Mouse (Mus musculus) right cerebral cortex, postnatal 14 days (tissue): Measurements from ENCODE around the gene 5530401A14Rik.
A peak's percentile ranks its signal among the peaks of the same experiment; 100 is the strongest.

ENCODE experiments used
- DNase-seq: peaks from one replicate; pipeline ENCODE4 v3.0.0; 2022

Gene 5530401A14Rik

DNA sequence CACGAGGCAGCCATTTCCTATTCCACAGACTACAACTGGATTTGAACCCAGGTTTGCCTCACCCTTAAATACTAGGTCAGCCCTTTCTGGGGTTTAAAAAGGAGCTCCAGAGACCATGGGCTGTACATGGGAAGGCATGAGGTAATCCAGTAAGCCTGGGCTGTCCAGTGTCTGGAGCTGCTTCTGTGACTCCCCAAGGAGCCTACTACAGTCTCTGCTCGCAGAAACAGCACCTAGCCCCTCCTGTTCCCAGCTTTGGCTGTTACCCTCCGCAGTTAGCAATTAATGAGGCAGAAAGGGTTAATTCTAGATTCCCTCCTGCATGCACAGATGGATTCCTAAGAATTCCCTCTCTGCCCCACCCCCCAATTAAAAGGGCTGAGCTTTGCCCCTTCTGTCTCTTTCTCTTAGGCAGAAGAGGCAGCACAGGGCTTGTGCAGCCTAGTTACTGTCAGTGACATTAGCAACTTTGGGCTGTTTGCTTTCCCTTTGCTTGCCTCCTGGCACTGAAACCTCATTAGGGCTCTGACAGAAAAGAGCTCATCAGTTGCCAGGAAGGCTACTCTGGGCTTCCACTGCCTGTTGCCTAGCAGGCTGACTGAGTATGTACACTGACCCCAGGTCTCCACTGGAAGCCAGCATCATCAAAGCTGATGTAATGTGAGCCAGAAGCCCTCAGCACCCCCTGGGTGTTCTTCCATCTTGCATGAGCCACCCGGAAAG lies at the start of gene 5530401A14Rik:
Gene 5530401A14Rik (plus strand): TSS at position 424 of the 723 bp plus-strand sequence.
- no peak for DNase-seq

DNA sequence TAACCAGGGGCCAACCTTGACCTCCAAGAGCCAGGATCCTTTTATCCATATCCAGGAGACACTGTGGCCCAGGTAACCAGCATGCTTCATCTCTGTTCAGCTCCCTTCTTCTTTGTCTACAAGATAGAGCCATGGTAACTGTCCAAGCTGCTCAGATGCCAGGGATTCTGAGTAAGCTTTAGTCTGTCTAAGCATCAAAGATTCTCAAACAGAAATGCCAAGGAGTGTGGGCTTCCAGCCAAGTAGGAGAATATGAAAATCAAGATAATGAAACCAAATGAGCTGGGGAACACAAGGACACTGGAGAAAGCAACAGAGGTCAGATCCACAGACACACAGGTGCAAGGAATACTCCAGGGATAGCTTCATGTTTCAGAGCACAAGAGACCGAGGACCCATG lies 45.7 kb upstream of the 5530401A14Rik start:
- DNase-seq: peak; percentile 45

DNA sequence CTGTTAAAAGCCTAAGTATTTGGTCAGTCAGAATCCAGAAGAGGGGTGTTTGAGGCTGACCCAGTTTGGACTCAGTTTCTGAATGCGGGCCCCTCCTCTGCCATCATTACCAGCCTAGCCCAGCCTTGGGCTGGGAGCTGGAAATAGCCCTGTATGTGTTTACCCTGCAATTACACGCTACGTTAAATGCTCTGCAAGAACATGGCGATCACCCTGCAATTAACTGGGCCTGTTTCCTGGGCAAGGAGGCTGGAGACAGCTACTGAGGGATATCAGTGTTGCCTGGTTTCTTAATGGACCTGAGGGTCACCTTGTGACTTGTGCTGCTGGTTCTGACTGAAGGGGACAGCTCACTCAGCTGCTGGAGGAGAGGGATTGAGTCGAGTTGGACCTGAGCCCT lies 43.9 kb upstream of the 5530401A14Rik start:
- DNase-seq: no peak

DNA sequence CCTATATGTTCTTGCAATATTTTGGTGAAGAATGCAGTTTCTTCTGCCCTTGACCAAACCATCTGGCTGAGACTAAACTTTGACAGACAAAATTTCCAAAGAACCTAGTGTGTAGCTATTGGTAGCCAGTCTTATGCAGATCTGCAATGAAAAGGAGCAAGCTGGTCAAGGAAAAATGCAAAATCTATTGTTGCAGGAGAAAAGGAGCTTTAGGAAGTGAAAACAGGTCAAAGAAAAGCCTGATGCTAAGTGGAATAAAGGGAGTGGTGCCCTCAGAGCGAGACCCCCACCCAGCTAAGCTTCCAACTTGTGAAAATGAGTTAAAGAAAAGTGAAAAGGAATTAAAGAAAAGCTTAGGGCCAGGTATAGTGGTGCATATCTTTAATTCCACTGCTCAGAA lies 28.1 kb upstream of the 5530401A14Rik start:
- no peak for DNase-seq

DNA sequence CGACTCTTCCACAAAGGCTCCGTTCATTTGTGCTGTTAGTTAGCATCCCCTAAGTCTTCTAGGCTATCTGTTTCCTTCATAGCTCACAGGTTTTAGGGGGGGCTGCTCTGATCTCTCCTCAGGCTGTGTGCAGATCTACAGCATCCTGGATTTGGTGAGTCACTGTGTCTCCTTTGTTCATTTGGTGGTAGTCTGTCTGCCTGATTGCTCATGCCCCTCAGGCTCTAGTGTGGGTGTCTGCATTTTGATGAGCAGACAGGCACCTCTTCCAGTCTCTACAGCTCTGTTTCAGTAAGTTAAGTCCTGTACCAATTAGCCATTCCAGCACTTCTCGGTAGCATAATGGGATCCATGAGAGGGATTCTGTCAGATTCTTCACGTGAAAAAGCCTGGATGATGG lies 22.0 kb upstream of the 5530401A14Rik start:
- DNase-seq: no peak

DNA sequence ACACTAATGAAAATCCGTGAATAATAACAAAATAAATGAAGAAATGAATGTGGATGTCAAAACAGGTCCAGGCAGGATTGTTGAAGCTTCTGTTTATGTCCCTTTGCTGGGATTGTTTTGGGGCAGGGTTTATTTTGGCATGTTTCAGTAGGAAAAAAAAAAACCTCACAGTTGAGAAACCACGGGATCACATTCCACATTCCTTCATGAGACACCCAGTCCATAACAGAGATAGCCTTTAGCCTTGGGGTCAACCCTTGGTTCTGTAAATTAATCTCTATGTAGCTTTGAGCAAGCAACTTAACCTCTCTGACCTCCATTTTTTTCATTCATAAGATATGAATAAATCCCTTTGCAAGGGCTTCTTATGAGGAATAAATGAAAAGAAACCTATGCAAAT lies 19.5 kb upstream of the 5530401A14Rik start:
- DNase-seq: no peak

DNA sequence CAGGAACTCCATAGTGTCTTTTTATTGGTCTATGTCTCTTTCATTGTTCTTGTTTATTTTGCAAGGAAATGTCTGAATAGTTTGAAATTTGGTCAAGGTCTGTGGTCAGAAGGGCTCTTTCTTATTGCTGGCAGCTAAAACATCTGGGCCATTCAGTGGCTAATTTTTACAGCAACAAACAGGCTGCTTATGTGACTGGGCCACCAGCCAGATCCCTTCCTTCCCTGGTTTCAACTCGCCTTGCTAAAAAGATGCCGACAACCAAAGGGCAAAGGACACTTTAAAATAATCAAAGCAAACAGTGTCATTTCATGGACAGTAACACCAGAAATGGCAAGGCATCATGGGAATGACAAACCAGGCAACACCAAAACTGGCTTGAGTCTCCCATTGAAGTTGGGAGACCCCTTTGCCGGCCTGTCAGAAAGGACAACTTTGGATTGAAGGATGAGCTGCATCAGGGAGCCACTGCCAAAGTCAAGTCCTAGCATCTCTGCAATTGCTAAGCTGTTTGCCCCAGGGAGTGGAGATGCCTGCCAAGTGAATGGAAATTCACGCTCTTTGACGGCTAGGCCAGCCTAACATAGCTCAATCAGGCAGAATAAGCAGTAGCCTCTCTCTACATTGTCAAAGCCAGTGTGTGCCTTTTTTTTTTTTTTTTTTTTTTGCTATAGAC lies 15.3 kb upstream of the 5530401A14Rik start:
- DNase-seq: no peak

DNA sequence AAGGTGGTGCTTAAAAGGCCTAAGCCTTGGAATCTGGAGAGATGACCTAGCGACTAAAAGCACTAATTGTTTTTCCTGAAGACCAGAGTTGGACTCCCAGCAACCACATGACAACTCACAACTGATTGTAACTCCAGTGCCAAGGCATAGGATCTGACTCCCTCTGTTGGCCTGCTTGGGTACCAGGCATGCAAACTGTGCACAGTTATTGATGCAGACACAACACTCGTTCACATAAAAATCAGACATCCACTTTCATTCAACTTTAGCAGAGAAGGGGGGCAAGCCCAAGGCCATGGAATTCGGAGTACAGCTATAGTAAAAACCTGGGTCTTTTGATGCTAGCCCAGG lies 14.8 kb upstream of the 5530401A14Rik start:
- DNase-seq: no peak

DNA sequence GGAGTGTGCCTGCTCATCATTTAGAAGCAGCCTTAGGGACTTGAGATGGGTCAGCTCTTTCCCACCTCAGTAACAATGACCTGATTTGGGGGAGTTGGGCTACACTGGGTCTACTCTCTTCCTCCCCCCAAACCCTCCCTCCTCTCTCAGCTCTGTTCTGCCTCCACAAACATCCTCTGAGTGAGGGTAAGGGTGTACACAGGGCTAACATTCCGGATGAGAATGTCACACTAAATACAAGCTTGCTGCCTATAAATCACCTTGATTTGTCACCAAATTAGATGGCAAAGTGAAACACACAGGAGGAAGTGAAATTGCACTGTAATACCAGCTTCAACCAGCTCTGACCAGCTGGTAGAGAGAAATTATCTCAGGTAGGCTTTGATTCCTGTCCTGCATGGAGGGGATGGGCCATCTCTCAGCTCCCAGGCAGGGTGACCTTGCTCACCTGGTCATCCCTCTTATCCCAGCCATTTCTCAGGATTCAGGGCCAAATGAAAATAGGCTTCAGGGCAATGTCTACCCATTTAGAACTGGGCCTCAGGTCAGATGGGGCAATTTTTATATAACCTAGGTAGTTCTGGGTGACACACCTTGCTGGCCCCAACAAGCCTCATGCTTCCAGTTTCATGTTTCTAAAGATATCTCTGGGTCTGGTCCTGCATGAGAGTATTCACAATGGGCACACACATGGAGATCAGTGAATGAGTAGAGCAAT lies 12.5 kb upstream of the 5530401A14Rik start:
- DNase-seq: no peak

DNA sequence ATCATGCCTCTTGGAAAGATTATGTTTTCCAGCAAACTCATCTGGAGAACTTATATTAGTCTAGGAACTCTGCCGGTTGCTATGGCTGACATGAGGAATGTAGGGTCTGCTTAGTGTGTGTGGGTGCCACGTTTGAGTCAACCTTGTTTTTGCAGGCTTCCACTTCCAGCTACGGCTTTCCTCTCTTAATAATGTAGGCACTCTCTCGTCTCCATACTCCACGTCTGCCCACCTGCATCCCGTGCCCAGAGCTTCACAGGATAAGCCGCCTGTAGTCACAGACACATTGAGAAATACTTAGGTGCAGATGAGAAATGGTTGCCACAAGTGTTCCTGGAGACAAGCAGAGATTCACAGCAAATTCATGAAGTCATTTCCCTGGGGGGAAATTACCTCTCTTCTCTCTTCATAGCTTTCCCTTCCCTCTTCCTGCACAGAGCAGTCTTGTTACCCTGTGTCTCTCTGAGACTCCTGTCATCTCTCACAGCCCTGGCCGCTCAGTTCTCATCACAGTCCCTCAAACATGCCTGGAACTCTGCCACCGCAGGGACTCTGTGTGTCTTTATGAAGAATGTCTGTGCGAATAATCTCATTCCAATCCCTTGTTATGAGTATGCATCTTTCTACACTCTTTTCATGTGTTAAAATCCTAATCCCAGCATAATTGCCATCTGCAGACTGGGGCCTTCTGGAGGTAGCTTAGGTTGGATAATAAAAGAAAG lies 5.3 kb downstream of the 5530401A14Rik start:
- DNase-seq: no peak

DNA sequence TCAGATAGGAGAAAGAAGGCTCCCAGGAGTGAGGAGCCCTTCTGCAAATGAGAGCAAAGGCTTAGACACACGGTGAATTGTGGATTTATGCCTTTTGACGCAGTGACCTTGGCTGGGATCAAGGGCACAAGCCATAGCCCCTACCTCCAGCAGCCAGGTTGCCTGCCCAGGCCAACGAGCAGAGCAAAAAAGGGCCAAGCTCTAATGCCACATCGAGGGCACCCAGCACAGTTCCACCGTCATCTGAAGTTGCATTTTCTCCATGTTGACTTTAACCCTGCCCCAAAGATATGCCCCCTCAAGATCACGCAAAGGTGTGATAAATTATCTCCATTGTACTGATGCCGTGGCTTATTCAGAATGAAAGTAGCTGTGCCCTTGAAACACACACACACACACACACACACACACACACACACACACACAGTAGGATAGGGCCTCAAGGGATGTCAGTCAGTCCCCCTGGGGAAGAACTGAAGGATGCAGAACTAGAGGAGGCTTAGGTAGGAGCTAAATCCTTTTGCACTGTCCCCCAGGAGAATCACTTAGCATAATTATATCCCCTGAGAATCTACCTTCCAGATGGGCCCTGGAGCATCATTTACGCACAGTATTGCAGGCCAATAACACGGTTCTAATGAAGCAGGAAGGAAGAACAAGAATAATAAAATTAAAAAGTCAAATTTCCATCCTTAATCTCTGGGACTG lies 11.2 kb downstream of the 5530401A14Rik start:
- no peak for DNase-seq

DNA sequence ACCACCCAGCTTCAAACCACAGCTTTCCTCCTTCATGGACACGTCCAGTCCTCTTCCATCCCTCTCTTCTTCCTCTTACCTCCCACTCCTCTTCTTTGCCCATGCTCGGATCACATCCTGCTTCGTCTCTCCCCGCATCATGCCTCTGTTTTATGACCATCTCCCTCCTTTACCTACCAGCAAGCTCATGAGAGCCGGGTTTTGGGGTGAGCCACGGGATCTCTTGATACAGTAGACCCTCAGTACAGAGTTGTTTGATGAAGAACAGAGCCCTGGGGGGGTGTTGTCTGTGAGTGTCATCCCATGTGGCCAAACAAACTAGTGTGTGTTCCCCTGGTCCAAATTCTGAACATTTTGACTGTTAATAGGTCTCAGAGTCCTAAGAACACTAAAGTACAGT lies 36.0 kb downstream of the 5530401A14Rik start:
- DNase-seq: no peak

DNA sequence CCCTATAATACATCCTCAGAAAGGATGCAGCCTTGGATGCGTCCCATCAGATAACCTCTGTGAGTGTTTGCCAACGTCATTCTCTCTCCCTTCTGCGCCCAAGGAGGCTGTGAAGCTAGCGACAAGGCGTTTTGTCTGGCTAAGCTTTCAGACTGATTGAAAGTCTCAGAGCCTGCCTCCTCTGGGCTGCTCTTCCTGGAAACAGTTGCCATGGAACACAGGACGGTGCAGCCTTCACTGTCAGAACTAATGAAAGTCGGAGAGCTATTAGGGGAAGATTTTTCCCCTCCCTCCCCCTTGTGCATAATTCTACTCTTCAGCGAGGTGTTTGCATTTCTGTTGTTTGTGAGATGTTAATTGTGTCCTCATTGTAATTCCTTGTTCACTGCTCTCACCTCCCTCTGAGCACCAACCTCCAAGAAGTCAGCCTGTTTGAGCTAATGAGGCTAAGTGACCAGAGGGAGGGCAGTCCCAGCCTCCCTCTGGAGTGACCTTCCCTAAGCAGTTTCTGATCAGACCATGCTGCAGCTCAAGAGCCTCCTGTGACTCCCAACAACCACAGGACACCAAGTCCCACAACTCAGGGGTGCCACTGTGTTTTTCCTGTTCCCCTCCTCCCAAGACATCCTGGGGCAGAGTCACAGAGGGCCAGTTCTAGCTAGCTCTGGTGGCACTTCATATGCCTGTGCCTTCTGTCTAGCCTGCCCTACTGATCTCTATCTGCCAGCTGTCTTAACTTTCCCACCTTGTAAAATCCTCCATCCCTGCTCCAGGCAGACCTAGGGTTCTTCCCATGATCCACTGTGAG lies 37.3 kb downstream of the 5530401A14Rik start:
- peak; percentile 24 for DNase-seq

DNA sequence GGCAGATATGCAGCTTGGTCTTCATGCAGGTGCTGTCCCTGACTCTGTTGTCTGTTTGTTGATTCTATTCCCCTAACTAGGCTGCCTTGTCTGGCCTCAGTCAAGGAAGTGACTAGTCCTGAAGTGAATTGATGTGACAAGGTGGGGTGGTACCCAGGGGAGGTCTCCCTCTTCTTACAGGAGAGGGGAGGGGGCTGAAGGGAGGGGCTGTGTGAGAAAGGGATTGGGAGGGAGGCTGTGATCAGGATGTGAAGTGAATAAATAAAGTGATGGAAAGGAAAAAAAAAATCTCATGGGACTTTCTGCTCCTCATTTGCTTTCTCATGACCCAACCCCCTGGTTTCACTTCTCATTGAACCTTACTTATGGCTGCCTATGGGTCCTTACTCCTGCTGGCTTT lies 41.8 kb downstream of the 5530401A14Rik start:
- no peak for DNase-seq

DNA sequence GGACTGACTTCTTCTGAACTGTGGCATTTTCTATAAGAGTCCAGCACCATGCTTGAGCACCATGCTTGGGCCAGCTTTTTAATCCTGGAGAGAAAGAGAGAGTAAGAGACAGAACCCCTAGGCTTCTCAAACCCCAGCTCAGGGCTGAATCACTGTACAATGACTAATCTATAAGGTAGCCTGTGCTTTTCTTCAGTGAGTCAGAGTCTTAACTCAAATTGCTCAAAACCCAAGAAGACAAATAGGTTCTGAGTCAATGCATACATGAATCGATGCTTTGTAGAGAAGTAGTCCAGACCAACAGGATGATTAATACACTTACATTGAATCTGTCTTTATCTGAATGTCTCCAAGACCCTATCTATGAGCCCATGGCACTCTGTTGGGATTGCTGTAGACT lies 48.3 kb downstream of the 5530401A14Rik start:
- no peak for DNase-seq

DNA sequence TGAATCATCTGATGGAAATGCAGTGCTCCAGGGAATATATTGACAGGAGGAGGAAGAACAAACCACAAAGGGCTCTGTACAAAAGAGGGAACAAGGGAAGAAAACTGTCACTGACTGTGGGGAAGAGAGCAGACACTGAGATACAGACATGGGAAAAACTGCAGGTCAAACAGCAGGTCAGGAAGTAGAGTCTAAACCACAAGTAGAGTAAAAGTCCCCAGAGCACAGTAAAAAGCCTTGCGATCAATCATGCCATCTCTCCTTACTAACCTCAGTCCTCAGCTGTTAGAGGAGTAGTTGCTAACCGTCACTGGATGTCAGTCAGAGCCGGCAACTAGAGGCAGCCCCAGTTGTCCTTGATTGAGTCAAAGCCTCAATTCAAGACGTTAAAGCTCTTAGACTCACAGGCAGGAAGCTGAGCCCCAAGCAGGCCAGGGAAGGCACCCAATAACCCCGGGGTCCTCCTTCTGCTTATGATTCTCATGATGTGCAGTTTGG lies 49.0 kb downstream of the 5530401A14Rik start:
- no peak for DNase-seq

DNA sequence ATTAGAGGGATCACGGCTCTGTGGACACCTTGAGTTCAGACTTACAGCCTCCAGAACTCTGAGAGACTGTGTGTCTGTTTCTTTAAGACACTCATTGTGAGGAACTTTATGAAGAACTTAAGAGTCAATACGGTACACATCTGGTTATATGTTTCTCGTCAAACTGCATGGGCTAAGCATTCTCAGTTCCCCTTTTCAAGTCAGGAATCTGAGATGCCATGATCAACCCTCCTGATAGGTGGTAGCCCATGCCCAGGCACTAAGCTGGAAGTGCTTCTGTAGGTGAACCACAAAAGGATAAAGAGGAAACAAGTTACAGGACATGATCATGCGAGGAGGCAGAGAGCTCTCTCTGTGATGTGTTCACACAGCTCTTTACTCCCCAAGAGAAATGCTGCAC lies 52.6 kb downstream of the 5530401A14Rik start:
- no peak for DNase-seq

DNA sequence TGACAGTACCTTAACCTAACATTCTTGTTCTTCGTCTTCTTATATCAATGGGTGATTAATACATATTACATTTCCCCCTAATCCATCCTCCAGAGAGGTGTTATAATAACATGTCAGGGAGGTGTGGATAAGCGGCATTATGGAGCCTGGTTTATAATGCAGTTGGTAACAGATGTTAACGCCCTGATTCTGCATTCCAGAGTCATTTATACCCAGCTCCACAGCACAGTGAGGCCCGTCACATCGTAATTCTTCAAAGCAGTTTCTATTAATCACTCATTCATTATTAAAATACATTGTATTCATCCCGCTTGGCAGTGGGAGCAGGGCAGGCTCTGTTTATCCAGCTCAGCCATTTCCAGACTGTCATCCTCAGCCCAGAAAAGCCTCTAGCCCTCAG lies 55.0 kb downstream of the 5530401A14Rik start:
- no peak for DNase-seq

DNA sequence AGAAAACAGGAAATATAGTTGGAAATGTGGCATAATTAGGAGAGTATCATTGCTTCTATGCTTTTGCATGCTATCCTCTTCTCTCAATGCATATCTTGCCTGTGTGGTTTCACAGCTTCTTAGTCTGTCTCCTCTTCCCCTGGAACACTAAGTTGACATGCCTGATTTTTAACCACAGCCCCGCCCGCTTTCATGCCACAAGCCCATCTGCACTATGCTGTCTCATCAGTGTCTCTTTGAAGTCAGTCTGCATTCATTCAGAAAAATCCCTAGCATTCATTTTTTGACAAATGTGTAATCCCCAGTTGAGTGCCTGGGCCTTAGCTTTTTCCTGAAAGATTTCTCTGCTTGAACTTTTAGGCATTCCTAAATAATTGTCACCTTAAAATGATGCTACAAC lies 62.6 kb downstream of the 5530401A14Rik start:
- no peak for DNase-seq

DNA sequence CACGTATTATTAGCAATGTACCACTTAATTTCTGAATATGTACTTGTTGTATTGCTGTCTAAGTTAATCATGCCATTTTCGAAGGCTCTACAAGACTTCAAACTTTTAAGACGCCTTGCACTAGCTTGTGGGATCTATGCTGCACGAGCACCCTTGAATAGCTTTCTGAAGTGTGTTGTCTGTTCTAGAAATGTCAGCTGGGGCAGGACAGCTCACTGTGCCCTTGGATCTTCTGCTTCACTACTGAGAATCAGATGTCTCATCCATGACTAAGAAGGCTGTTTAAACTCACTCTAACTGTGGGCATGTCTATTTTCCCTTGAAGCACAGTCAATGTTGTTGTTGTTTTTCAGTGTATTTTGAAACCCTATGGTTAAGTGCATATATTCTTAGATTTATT lies 63.2 kb downstream of the 5530401A14Rik start:
- DNase-seq: no peak

DNA sequence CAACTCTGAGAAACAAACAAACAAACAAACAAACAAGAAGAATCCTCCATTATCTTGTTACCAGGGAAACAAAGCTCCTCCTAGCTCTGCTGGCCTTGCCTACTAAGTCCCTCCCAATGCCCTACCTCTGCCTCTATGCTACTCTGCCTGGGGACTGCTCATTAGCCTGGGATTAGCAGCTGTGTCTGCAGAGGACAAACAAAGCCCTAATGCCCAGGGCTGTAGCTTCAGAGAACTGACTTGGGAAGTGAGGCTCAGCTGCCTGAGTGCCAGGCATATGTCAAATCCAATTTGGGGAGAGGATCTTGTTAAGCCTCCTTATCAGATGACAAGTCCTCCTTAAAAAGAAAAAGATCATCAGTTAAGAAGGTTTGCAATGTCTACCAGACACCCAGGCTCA lies 65.9 kb downstream of the 5530401A14Rik start:
- no peak for DNase-seq

DNA sequence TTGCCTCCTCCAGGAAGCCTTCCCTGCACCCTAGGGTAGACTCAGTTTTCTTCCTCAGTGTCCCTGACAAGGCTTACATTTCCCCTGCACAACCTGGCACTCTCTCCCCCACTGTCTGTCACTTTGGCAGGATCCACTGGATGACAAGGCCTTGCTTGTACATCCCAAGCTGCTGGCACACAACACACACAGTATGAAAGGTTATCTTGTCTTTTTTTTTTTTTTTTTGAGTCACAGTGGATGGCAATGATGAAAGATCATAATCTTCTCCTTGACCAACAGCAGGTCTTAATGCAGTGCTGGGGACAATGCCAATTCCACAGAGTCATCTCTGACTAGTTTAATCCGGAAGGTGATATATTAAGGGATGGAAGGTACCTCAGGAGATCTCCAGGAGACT lies 77.0 kb downstream of the 5530401A14Rik start:
- DNase-seq: no peak
